Mouse (Mus musculus) heart, postnatal 0 days (tissue): ENCODE results near the gene Acvrl1.

ENCODE experiments used
- CTCF ChIP-seq: IDR thresholded peaks from 2 replicates; pipeline ENCODE4 v1.5.1; 2016; ENCODE audit warnings: antibody characterized with exemption, control low read depth, low read depth
- EP300 ChIP-seq: IDR thresholded peaks from 2 replicates; pipeline ENCODE4 v1.6.1; 2016; ENCODE audit warnings: antibody characterized with exemption, low read depth

DNA sequence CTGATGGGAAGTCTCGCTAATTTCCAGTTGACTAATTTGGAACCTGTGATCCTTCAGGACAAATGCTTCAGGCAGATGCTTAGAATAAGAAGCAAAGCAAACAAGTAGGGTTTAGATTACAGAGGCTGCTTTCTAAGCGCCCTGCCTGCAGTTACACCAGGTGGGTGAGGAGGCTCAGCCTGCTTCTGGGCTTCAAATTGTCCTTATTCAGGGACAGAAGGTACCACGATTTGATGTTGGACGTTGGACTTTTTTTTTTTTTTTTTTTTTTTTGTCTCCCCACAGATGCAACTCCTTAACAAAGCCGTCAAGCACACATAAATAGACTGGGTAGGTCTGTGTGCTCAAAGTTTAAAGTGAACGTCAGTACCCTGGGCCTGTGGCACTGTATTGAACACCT, 20.3 kb downstream of the Acvrl1 start:
- no peak for TF ChIP-seq CTCF
- TF ChIP-seq EP300: no peak
